Mouse (Mus musculus): ENCODE measurements around the gene Prune1. TPM values are rescaled to one million over a fixed set of nuclear protein-coding genes. Genes with fewer than 3 reads are reported as not detected.

Prune1 gene
- polyA plus RNA-seq, 1 experiment from 2014 or later: 27.3 TPM

DNA sequence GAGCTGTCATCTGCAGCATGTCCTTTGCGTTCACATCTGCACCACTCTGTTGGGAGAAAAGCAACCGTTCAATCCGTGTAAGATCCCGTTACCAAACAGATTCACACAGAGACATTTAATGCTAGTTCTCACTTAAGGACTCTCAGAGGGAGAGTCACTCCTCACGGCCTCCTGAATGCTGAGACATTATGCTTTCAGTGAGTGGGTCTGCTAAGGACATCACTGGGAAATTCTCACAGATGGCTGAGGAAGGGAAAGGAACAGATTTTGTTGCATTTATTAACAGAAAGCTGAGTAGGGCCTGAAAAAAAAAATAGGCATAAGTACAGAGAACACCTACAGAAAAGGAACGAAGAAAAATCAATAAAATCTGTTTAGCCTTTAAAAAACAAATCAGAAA is 78.0 kb downstream of the Prune1 start:
- DNase-seq (ENCODE audit: low spot score): no peak
- Histone ChIP-seq H3K4me1 (no peaks in the 10 kb centered on the region), H3K4me3 (no peak overlapping the region), H3K9me3 (no peaks in the 10 kb centered on the region), H3K27me3 (replicated peaks; ENCODE audit: low read depth, poor library complexity, severe bottlenecking) (no peaks in the 10 kb centered on the region), H3K36me3 (replicated peaks) (peaks cover 98% of the 10 kb centered on the region), H3K27ac (replicated peaks) (no peak overlapping the region)
- WGBS: 92% methylated on average over 6 of the region's 6 CpGs

Other genes starting within 250 kb of the Prune1 start
- gene Psmd4, start 239.5 kb downstream of the Prune1 start, polyA plus RNA-seq (2016; fragmentation: Nextera tagmentation; extraction: Ambion mirVana): 349 and 357 TPM in 2 replicates
- gene Pip5k1a, start 175.1 kb downstream of the Prune1 start, polyA plus RNA-seq (2016; fragmentation: Nextera tagmentation; extraction: Ambion mirVana): 18.0 and 21.3 TPM in 2 replicates
- 288 and 295 TPM in 2 replicates for gene Vps72, start 171.1 kb downstream of the Prune1 start, polyA plus RNA-seq (2016; fragmentation: Nextera tagmentation; extraction: Ambion mirVana)
- 1.4 and 1.5 TPM in 2 replicates for gene Tmod4, start 157.6 kb downstream of the Prune1 start, polyA plus RNA-seq (2016; fragmentation: Nextera tagmentation; extraction: Ambion mirVana)
- 81.0 and 84.4 TPM in 2 replicates for gene Scnm1, start 148.1 kb downstream of the Prune1 start, polyA plus RNA-seq (2016; fragmentation: Nextera tagmentation; extraction: Ambion mirVana)
- gene Lysmd1, start 148.0 kb downstream of the Prune1 start, polyA plus RNA-seq (2016; fragmentation: Nextera tagmentation; extraction: Ambion mirVana): 14.0 and 14.5 TPM in 2 replicates
- 0.98 and 2.8 TPM in 2 replicates for gene Tnfaip8l2, start 139.7 kb downstream of the Prune1 start, polyA plus RNA-seq (2016; fragmentation: Nextera tagmentation; extraction: Ambion mirVana)
- gene Sema6c, start 121.6 kb downstream of the Prune1 start, polyA plus RNA-seq (2016; fragmentation: Nextera tagmentation; extraction: Ambion mirVana): 6.8 and 9.2 TPM in 2 replicates
- 12.0 and 12.5 TPM in 2 replicates for gene Gabpb2, start 64.2 kb downstream of the Prune1 start, polyA plus RNA-seq (2016; fragmentation: Nextera tagmentation; extraction: Ambion mirVana)
- 91.1 and 91.2 TPM in 2 replicates for gene Cdc42se1, start 53.3 kb downstream of the Prune1 start, polyA plus RNA-seq (2016; fragmentation: Nextera tagmentation; extraction: Ambion mirVana)
- gene Mllt11, start 49.9 kb downstream of the Prune1 start, polyA plus RNA-seq (2016; fragmentation: Nextera tagmentation; extraction: Ambion mirVana): 29.9 and 35.2 TPM in 2 replicates
- gene Gm128, start 40.5 kb downstream of the Prune1 start, polyA plus RNA-seq (2016; fragmentation: Nextera tagmentation; extraction: Ambion mirVana): 0.38 and 0.45 TPM in 2 replicates
- gene Bnipl, start 30.9 kb downstream of the Prune1 start, polyA plus RNA-seq (2016; fragmentation: Nextera tagmentation; extraction: Ambion mirVana): 0.99 and 2.0 TPM in 2 replicates
- gene Mindy1, start 731 bp downstream of the Prune1 start, polyA plus RNA-seq (2016; fragmentation: Nextera tagmentation; extraction: Ambion mirVana): 36.3 and 37.1 TPM in 2 replicates
- gene Anxa9, start 25.1 kb upstream of the Prune1 start, polyA plus RNA-seq (2016; fragmentation: Nextera tagmentation; extraction: Ambion mirVana): 1.3 and 1.4 TPM in 2 replicates
- gene Cers2, start 32.7 kb upstream of the Prune1 start, polyA plus RNA-seq (2016; fragmentation: Nextera tagmentation; extraction: Ambion mirVana): 125 TPM in 2 replicates
- 60.9 and 61.1 TPM in 2 replicates for gene Setdb1, start 75.1 kb upstream of the Prune1 start, polyA plus RNA-seq (2016; fragmentation: Nextera tagmentation; extraction: Ambion mirVana)
- gene 4930558C23Rik, start 120.8 kb upstream of the Prune1 start, polyA plus RNA-seq (2016; fragmentation: Nextera tagmentation; extraction: Ambion mirVana): not detected in 2 replicates
- 33.9 and 37.5 TPM in 2 replicates for gene Arnt, start 152.3 kb upstream of the Prune1 start, polyA plus RNA-seq (2016; fragmentation: Nextera tagmentation; extraction: Ambion mirVana)
- 3.4 and 5.5 TPM in 2 replicates for gene Ctsk, start 217.2 kb upstream of the Prune1 start, polyA plus RNA-seq (2016; fragmentation: Nextera tagmentation; extraction: Ambion mirVana)
- gene Ctss, start 244.7 kb upstream of the Prune1 start, polyA plus RNA-seq (2016; fragmentation: Nextera tagmentation; extraction: Ambion mirVana): 3.4 and 4.3 TPM in 2 replicates

Measured in embryonic facial prominence, embryonic 10.5 days (tissue).